Mouse (Mus musculus): ENCODE data around the gene Pfdn4.
"Not testable (repeated sequence)": the region's sequence is repeated elsewhere in the genome, so short reads cannot be mapped to it uniquely, and the experiment has no call there.

Pfdn4 gene

DNA sequence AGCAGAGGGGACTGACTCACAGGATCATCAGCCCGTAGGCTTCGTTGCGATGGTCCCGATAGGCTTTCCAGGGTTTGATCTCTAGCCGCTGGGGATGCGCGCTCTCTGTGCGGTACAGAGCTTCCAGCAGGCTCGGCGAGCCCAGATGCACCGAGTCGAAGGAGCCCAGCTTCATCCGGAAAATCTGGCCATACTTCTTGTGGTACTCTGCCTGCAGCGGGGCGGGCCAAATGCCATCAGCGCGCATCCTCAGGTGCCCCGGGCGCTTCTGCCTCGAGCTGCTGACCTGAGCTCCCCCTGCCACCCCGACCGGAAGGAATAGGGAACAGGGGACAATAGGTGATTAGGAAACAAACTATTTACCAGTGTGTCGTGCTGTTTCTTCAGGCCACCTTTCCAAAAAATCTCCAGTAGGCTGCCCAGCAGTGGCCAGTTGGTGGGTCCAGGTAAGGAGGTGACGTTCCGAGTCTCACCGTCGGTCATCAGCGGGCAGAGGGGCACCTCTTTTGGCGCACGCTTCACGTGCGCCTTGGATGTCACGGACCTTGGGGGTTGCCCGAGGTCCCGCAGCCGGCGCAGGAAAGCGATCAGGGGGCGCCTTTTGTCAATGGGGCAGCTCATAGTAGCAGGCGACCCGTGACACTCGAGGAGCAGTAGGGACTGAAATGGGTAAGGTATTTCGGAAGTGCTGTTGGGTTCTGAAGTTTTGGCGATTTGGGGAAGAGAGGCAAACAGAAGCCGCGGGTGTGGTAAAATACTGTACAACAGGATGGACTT is at the start of gene Pfdn4:
TSS of gene Pfdn4 (plus strand) at position 275 of the 777 bp plus-strand sequence.
- DNase-seq, result peak; percentile 54

DNA sequence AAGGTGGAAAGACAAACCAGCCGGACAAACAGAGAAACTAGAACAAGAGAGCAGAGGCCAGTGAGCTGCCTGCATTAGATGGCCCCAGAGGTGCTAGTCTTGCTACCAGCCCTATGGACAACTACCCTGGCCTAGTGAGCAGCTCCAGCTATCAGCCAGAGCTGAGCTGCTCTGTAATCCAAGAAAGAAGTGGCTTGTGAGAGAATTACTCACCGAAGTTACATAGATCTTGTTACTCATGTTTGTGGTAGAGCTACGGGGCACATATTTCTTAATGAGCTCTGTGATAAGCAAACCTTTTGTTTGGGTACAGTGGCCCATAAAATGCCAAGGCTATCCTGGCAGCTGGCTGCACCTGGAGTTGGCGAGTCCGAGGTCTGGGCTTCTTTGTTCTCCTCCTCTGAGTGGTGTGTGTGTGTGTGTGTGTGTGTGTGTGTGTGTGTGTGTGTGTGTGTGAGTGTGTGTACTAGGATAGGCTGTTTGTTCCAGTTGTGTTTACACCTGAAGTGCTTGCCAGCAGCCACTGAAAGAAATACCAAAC is 49.3 kb upstream of the Pfdn4 start:
- no peak for DNase-seq

GRCm38 (mm10) chr2:170447651-170448050 is 48.6 kb upstream of the Pfdn4 start:
- DNase-seq, result no peak

- DNase-seq, result peak; percentile 90
Measured at GRCm38 (mm10) chr2:170450933-170451332, 45.3 kb upstream of the Pfdn4 start.

- not testable (repeated sequence) for DNase-seq
Measured at GRCm38 (mm10) chr2:170453809-170454208, 42.4 kb upstream of the Pfdn4 start.

- DNase-seq, result no peak
Measured at GRCm38 (mm10) chr2:170459183-170459582, 37.0 kb upstream of the Pfdn4 start.

- DNase-seq, result peak; percentile 28
Measured at GRCm38 (mm10) chr2:170459805-170460204, 36.4 kb upstream of the Pfdn4 start.

GRCm38 (mm10) chr2:170461652-170462051 is 34.6 kb upstream of the Pfdn4 start:
- DNase-seq, result peak; percentile 73

DNA sequence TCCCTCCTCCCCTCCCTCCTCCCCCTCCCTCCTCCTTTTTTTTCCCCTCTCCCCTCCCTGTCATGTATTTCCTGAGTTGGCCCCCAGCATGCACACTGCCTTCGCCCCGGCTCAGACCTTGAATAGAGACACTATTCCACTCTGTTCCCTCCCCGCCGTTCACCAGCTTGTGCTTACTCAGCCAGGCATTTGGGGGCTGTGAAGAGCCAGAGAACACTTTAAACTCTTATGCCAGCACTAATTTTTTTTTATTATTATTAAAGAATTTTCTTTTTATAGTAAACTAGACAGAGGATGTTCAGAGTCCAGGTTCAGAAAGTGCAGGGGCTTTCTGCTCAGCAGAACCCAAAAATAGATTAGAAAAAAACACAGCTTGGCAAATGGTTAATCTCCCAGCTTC is 31.4 kb upstream of the Pfdn4 start:
- DNase-seq, result peak; percentile 64

DNA sequence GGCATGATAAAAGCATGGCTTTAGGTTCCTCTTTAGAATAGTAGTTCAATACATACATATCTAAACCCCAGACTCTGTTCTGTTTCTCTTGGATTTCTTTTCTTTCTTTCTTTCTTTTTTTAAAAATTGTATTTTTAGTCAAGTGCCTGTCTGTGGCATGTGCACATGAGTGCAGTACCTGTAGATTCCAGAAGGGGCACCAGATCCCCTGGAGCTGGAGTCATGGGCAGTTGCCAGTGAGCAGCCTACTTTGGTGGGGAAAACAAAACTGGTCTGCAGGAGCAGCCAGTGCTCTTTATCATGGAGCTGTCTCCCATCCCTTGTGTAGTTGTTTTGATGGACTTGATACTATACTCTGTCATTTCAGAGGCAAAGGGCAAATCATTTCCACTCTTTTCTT is 28.2 kb upstream of the Pfdn4 start:
- peak; percentile 44 for DNase-seq

DNA sequence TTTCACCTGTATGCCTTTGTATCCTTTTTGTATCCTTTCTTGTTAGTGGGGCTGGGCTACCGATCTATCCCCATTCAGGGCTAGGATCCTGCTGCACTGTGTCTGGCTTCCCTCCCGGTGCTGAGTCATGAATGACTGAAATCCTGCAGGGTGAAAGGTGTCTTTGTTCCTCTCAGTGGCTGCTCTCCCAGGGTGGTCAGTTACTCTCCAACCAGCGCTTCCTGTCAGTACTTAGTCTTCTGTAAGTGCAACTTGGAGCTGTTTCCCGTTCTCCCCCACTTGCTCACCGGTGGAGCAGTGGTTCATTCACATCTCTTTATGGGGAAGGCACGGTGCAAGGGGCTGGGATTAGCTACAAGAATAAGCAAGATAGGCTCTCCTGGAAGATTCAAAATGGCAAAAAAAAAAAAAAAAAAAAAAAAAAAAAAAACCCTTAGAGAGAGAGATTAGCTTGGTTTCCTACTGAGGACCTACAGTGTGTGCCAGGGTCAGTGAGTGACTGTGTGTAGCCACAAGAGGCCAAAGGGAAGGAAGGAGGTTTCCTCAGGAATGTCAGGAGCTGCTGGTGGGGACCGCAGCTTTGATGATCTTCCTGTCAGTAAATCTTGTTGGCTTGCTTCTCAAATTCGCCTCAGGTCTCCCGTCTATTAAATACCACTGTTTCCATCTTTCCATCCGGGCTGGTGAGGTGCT is 26.5 kb upstream of the Pfdn4 start:
- peak; percentile 85 for DNase-seq

DNA sequence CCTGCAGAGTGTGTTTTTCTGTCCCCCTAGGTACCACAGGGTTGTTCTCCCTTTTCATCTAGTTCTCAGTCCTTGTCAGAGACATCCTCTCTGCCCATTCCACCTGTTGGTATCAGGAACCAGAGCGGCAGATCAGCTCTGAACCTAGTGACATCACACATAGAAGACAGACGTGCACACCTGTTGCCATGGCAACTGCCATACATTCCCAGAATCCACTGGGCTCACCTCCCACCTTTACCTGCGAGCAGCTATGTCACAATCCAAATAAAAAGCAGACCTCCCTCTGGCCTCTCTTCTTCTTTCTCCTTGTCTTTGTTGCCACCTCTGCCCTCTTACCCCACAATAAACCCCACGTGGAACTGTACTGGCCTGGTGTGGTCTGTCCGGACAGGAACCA is 25.6 kb upstream of the Pfdn4 start:
- no peak for DNase-seq

- DNase-seq, result no peak
Measured at GRCm38 (mm10) chr2:170474125-170474524, 22.1 kb upstream of the Pfdn4 start.

GRCm38 (mm10) chr2:170475164-170475563 is 21.1 kb upstream of the Pfdn4 start:
- DNase-seq, result peak; percentile 24

DNA sequence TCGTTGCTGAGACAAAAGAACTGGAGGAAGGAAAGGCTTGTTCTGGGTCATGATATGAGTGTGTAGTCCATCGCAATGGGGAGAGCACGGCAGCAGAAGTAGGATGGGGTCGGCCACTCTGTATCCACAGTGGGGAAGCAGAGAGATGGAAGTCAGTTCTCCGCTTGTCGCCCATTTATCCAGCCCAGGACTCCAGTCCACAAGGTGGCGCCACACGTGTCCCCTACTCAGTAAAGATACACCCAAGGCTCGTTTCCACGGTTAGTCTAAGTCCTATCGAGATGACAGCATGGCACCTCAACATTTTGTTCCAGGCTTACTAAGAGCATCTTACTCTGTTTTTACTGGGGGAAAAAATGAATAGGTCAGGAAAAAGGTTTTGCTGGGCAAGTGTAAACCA is 20.0 kb upstream of the Pfdn4 start:
- DNase-seq, result peak; percentile 45

GRCm38 (mm10) chr2:170476643-170477042 is 19.6 kb upstream of the Pfdn4 start:
- DNase-seq, result no peak

GRCm38 (mm10) chr2:170482019-170482540 is 14.1 kb upstream of the Pfdn4 start:
- DNase-seq, result no peak

DNA sequence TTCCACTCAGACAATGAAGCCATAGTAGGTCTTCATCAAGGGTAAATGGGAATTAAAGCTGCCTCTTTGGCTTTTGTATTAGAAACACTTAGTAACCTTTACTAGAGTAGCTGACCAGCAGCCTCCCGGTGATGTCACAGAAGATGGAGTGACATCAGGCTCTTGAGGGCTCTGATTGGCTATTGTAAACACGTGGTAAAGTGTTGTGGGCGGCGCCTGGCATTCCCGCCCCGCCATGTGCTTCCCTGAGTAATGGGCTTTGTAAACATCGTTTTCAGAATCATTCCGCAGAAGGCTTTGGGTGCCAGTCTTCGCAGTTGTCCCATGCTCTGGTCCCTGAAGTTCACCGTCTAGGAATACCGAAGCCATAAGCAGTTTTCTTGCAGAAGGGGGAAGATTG is 12.3 kb upstream of the Pfdn4 start:
- DNase-seq, result no peak

GRCm38 (mm10) chr2:170487202-170487601 is 9.0 kb upstream of the Pfdn4 start:
- DNase-seq, result no peak

- no peak for DNase-seq
Measured at GRCm38 (mm10) chr2:170487890-170488502, 8.2 kb upstream of the Pfdn4 start.

GRCm38 (mm10) chr2:170494784-170495710 is 1.2 kb upstream of the Pfdn4 start:
- peak; percentile 19 for DNase-seq

DNA sequence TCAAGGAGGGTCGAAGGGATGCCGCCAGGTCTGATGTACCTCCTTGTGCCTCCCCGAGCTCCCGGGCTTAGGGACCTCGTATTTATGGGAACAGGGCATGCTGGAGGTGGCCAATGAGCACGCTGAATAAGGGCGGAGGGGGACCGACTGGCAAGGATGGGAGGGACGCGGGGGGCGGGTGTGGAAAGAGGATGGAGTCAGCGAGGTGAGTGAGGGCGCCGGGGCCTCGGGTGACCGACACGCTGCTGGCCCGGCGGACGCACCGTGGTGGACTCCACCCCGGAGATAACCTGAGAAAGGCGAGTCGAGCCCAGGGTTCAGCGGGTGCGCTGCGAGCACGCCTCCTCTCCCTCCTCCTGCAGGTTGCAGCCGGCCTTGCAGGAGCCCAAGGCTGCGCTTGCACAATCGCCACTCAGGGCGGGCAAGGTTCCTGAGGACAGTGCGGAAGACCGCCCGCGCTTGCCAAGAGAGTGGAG is 901 bp downstream of the Pfdn4 start, which contains the start of gene Cyp24a1:
TSS of gene Cyp24a1 (minus strand) at position 55 of the 476 bp plus-strand sequence.
- DNase-seq, result peak; percentile 74
